Mouse (Mus musculus) cerebellum, adult 11 months (tissue): ENCODE results near the gene Hnrnpr.

Source experiments
- DNase-seq: peaks from one replicate; pipeline ENCODE4 v3.0.0; 2022

Gene Hnrnpr

DNA sequence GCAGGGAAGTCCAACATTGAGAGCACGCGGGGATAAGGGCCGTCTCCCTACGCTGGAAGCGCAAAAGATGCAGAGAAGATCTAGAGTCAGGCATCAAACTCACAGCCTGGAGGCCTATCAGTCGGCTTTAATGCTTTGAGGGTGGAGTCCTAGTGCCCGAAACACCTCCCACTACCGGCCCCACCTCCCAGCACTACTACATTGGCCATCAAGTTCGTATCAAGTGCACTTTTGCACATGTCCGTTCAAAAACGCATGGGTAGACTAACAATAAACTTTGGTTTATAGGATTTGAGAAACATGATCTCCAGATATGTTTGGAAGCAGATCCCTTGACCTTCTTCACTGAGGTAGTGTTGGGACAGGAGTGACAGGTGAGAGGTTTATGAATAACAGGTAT, 962 bp upstream of the Hnrnpr start:
- DNase-seq, result no peak

DNA sequence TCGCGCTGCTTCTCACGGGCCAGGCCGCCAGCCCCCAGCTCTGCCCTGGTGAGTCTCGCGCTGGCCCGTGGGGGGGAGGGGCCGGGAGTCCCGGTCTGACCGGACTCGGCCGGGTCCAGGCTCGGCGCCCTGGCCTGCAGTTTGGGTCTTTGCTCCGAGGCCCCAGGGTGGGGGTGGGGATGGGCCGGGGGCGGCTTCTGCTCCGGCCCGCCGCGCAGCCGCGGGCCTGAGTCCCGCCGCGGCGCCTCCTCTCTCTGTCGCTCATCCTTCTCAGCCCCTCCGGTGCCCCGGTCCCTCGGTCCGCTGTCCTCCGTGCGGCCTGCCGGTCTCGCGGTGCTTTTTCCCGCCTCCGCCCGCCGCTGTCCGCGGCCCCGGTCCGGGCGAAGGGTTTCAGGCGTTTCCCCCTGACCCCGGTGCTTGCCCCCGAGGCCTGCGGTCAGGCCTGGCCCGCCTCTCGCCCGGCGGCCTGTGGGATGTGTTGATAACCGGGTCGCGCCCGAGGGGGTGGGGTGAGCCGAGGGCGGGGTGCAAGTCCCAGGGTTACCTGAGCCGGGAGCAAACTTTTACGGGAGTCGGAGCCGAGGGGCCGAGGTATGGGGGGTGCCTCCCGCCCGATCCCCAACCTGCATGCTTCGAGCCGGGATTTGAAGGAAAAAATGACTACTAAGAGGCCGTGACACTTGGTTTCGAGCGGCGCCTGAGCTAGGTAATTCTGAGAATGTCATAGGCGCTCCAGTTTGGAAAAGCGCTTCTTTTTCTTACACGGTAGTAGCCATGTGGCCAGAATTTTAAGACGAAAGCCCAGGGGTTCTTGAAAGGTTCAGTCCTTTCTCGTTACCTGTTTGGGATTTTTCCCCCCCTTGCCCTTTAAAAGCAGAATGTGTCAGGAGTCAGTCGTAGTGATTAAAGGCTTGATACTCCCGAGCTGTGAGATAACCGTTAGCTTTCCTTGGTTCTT, 579 bp downstream of the Hnrnpr start:
- peak; percentile 45 for DNase-seq

DNA sequence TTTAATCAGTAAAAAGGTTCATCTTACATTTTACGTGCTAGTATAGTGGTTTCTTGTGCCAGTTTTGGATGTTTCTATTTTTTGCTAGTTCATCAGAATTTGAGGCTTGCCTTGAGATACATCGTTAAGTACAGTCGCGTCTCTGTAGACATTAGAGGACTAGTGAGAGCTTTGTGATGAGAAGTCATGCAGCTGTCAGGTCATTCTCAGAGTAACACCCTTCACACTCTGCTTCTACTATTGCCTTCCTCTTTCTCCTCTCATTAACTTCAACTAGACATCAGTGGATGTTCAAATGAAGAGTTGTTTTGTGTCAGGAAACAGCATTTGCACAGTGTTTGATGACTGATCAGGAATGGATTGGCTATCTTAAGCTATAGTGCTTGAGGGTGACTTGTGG, 1.9 kb downstream of the Hnrnpr start:
- DNase-seq, result no peak

DNA sequence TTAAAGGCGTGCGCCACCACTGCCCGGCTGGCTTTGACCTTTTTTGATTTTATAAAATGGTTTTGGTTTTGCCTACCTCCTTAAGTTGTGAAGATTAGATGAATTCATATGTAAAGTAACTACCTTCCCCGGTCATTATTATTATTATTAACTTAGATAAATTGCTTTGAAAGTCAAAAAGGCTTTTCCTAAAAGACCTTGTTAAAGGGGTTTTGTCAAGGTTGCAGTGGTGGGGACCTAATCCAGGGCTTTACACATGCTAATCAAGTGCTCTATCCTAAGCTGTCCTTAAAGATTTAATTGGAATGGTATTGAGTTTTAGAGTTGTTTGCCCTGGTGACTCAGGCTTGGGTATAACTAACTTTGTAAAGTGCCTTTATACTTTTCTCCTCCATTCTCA, 6.9 kb downstream of the Hnrnpr start:
- no peak for DNase-seq

DNA sequence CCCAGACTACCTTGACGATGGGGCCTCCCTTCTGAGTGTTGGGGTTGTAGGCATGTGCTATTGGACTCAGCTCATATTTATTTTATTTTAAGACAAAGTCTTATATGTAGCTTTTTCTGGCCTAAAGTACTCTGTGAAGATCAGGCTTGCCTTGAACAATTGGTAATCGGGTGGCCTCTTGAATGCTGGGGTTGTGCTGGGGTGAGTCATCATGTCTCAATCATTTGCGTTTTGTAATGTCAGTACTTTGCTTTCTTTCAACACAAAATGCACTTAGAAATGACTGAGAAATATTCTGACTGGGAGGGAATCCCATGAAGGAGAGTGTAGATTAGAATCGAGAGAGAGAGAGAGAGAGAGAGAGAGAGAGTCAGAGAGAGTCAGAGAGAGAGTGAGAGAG, 9.3 kb downstream of the Hnrnpr start:
- no peak for DNase-seq

DNA sequence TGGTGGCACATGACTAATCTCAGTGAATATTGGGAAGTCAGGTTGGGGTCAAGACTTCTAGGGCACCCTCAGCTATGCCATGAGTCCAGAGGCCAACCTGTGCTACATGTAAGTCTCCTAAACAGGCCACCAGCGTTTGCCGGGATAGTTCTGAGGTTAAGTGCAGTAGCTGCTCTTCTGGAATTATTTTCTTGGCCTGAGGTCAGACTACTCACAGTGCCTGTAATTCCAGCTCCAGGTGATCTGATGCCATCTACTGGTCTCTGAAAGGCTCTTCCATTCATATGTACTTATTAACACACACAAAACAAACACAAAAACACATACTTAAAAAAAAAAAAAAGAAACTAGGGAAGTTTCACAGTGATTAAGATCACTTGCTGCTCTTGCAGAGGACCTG, 13.5 kb downstream of the Hnrnpr start:
- peak; percentile 16 for DNase-seq

DNA sequence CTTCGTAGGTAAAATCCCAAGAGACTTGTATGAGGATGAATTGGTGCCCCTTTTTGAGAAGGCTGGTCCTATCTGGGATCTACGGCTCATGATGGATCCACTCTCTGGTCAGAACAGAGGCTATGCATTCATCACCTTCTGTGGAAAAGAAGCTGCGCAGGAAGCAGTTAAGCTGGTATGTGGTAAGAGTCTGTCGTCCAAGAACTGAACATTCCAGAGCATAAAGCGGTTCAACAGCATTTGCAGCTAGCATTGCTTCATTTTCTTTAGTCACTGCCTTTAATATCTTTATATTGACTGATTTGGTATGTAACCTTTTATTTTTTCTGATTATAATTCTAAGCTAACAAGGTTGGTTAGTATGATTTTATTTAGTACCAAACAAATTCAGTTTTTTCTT, 16.5 kb downstream of the Hnrnpr start:
- DNase-seq, result no peak

DNA sequence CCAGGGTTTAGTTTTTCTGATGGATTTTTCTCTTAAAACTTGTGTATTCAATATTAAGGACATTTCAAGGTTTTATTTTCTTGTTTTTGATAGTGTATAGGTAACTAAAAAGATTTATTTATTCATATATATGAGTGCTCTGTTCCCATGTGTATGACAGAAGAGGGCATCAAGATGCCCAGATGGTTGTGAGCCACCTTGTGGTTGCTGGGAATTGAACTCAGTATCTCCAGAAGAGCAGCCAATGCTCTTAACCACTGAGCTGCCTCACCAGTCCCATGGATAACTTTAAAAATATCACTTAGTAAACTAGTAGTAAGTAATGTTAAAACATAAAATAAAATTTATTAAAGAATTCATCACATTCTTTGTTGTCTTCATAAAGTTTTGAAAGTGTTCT, 17.4 kb downstream of the Hnrnpr start:
- DNase-seq, result no peak

DNA sequence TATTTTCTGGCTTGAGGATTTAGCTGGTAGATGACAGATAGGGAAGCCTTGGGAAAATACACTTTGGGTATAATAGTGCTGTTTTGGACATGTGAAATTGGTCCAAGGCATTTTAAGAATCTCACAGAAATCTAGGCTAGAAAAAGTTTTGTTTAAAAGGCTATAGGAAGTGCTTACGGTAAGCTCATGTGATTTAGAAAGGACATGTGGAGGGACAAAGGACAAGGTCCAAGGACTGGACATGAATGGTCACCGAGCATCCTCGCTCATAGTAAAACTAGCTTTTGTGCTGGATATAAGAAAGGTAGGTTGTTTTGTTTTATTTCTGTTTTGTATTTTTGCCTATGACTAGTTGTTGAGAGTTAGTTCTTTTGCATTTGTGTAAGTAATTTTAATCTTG, 21.0 kb downstream of the Hnrnpr start:
- DNase-seq, result no peak

DNA sequence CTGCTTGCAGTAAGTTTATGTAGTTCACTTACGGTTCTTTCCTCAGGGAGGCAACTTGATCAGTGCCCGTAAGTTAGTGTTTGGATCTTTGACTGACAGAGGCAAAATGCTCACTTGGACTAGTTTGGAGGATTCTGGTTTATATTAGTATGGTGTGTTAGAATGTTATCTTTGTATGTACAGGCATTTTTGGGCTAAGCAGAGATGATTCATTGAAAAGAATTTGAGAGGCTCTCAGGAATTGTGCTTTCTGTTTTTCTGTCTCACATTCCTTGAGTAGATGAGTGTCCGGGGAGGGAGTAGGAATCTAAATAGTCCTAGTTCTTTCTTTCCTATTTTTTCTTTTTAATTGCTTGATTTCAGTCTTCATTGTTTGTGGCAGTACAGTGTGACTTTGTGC, 22.4 kb downstream of the Hnrnpr start:
- DNase-seq, result no peak

DNA sequence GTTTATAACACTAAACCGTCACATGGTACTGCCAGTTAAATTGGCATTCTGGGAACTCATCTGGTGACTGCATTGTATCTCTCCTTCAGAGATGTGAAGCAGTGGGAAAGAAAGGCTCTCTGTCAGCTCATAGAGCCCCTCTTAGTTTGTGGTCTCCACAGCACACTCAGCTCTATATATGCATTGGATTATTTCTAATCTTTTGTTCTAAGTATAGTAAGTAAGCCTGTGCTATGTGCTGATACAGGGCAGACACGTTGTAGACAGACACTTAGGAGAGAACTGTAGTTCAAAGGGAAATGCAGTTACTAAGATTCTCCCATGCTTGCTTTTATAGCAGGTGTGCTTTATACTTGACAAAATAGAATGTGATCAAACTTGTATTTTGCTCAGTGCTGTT, 24.3 kb downstream of the Hnrnpr start:
- DNase-seq, result no peak

DNA sequence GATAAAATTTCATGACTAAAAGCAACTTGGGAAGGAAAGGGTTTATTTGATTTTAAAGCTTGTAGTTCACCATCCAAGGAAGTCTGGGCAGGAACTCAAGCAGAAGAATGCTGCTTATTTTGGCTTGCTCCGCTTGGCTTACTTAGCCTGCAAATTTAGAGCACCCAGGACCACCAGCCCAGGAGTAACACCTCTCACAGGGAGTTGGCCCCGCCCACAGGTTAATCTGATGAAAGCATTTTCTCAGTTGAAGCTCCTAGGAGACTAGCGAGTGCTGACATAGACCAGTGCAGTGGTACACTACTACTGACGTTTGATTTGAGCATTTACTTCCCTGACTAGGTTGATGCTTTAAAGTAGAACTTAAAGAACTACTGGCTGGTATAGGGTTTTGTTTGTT, 26.4 kb downstream of the Hnrnpr start:
- no peak for DNase-seq

DNA sequence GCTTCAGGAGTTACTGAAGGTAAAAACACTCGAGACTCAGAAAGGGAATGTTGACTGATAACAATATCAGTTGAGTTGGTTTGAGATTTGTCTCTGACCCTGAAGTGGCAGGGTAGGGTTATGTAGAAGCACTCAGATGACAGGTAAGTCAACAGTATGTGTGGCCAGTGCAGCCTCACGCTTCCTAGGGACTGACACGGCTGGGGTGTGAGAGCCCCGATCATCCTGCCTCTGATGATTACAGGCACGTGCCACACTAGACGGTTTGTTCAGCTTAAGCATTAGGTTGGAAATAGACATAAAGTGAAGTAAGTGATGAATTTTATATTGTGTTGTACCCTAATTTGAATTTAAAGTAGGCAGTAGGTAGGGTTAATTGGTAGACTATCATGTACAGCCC, 38.9 kb downstream of the Hnrnpr start:
- DNase-seq, result no peak

DNA sequence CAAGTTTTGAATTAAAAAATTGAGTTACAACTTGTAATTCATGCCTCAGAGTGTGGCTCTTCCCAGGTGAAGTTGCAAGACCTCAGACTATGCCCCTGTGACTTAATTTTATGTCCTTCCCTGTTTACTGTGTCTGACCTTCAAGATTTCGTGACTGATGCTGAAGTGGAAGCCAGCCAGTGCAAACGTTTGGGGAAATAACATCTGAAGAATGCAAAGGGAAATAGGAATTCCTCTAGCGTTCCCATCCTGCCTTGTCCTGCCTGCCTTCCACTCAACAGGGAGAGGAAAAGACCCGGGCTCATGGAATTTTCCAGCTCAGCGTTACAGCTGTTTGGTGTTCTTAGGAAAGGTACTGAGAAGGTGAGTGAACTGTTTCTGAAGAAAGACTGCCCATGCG, 46.3 kb downstream of the Hnrnpr start:
- DNase-seq, result no peak

DNA sequence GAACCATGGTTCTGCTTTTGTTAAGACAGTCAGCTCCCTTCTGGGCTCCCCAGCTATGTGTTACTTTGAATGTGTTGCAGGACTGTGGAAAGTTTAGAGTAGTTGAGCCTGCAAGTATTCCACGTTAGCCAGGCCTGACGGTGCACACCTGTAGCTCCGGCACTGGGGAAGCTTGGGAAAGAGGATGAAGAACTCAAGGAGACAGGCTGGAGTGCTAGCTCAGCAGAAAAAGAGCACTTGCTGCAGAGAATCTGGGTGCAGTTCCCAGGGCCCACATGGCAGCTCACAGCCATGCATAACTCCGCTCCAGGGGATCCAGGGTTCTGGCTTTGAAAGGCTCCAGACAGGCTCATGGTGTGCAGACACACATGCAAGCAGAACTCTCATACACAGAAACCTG, 46.7 kb downstream of the Hnrnpr start:
- DNase-seq, result no peak

DNA sequence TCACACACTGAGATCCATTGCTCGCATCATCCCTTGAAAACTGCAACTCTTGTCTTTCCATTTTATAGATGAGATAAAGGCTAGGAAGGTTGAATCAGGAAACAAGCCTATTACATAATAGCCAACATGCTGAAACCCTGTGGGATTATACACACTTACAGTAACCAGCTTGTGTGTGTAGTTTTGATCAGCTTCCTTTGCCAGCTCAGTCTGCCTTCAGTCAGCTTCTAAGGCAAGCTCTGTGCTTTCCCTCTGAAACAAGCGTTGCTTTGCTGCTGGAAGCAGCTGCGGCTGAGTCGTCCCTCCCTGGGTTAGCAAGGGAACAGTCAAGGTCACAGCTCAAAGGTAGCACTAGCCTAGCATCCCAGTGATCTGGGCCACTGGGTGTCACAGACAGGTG, 57.1 kb downstream of the Hnrnpr start:
- DNase-seq, result no peak

DNA sequence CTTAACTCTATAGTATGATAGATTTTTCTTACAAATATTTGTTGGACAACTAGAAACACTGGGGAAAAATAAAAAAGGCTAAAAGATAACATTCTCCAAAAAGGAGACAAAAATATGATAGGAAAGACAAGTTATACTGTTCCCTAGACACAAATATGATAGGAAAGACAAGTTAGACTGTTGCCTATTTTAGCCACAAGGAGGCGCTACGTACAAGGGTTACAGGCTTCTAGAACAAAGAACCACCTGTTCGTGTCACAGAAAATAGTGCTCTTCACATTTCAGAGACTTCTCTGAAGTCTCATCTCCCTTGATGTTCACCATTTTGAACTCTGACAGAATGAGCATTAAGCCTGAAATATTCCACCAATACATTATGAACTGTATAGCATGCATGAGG, 59.0 kb downstream of the Hnrnpr start:
- peak; percentile 24 for DNase-seq

DNA sequence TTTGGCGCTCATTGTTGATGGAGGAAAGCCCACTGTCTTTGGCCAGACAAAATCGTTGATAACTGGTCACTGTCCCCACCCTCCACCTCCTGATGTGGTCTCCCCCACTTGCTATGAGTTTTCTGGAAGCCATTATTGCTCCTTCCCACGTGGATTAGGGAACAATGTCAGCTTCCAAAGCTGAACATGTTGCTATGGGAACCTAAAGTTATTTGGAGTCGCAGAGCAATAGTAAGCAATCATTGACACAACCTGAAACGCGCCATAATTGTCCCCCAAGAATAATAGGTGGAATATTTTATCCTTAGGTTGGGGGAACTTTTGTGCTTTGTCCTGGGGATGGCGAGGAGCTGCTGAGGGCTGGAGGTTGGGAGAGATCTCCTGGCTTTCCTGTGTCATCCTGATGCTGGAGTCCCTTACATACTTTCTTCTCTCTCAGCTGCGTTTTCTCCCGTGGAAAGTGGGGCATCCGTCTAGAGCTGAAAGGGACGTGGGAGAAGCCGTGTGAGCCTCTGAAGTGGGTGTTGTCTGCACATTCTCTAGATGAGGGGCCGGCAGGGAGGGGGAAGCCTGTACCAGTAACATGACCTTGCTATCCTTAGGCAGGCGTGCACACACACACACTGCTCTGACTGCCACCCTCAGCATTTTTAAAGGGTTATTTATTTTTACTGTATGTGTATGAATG, 62.9 kb downstream of the Hnrnpr start:
- no peak for DNase-seq

DNA sequence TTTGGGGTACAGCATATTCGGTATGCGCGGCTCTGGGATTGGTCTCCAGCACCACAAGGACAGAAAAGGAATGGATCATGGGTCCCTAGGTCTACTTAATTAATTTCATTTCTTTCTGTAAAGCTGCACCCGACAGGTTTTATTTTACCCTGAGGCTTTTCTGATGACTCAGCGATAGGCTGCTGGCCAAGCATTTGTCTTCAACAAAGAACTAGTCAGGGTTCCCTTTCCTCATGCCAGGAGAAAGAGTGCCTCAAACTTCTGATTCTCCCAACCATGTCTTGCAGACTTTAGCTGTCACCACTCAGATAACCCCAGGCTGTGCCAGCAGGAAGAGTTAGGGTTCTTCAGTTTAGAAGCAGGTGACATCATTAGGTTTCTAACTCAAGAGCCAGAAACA, 66.3 kb downstream of the Hnrnpr start:
- DNase-seq, result no peak

DNA sequence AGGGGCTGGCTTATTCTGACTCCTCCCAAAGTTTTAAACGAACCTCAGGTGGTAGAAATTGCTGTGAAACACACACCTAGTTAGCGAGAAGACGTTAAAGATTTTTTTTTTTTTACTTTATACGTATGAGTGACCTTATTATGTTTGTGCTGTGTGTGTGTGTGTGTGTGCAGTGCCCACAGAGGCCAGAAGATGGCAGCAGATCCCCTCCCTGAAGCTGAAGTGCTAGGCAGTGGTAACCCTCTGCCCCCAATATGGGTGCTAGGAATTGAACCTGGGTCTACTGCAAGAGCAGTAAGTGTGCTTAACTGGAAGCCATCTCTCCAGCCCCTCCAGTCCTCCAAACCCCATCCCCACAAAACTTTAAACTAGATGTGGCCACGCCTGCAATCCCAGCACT, 72.3 kb downstream of the Hnrnpr start:
- no peak for DNase-seq

DNA sequence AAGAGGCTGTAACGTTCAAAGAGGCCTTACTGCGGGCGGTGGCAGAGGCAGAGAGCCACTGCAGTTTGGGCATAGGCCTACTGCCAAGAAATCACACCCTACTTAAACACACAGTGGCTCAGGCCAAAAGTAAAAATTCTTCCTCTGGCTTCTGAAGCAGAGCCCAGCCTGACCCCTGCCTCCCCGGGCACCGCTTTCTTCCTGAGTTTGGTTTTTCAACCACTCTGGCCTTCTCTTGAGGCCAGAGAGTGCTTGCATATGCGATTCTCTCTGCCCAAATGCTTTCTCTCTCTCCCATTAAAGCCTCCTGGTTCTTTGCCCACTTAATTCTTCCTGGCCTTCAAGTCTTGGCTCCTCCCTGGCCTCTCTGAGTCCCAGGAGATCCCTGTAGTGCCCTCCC, 73.1 kb downstream of the Hnrnpr start:
- no peak for DNase-seq

DNA sequence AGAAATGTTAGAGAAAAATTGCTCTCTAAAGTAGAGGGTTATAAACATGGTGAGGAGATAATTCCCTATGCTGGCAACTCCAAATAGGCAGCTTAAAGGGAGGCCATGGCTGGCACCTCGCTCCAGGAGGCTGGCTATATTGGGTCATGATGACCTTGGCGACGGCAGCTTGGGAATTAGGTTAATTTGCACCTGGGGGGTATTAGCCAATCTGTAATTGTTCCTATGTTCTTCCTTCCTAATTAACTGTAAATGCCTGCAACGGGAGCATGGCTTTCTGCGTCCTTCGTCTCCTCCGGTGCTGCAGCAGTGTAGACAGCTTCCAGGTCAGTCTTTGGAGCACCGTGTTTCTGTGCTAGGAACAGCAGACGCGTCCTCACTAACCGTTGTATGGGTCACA, 76.5 kb downstream of the Hnrnpr start:
- DNase-seq, result no peak

DNA sequence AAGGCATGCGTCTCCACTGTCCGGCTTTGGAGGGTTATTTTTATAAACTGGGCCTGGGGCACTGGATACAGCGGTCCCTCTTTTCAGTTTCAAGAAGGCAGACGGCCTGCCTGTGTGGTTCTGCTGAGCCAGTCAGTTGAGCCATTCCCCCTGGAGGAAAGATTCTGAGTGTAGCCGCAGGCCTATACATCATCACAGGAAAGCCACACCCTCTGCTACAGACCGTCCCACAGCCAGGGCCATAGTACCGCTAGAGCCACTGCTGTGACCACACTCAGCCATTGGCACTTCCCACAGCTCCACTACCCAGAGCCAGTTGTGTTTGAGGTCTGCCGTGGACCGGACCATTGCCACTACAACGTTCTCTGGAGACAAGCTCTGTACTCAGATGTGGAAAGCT, 91.1 kb downstream of the Hnrnpr start:
- DNase-seq, result no peak

DNA sequence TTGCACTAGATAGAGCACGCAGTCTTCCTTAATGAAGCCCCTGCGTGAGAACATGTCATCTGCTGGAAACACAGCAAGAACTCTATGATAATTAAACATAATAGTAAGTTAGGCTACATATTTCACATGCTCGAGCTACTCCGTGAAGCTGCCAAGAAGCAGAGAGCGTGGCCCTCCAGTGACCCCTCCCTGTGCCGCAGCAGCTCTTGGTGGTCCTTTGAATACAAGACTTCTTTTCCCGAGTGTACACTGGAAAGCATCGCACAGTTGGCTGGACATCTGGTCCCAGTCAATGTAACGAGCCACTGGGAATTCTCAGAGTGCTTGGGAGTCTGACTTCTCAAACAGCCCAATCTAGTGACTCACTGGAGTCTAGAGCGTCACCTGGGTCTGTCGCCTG, 97.1 kb downstream of the Hnrnpr start:
- DNase-seq, result no peak
